Mouse (Mus musculus): ENCODE measurements around the gene 9430007A20Rik. TPM values are rescaled to one million over a fixed set of nuclear protein-coding genes. Genes with fewer than 3 reads are reported as not detected.
A peak's percentile ranks its signal among the peaks of the same experiment; 100 is the strongest.

Gene 9430007A20Rik
- total and polyA plus RNA-seq, 3 experiments, result not detected

GRCm38 (mm10) chr4:144551156-144551555 is 31.5 kb downstream of the 9430007A20Rik start:
- TF ChIP-seq MAFK (IDR thresholded peaks at IDR 0.05; ENCODE audit: insufficient replicate concordance, low read length) (no peak), TBP (conservative IDR thresholded peaks at IDR 0.05; ENCODE audit: low read depth, low read length) (no peak), UBTF (IDR thresholded peaks at IDR 0.05; ENCODE audit: low read depth, low read length) (no peak), E2F4 (IDR thresholded peaks at IDR 0.05; ENCODE audit: insufficient replicate concordance, low read depth, low read length) (no peak), SMC3 (IDR thresholded peaks at IDR 0.05; ENCODE audit: low read depth, low read length) (0 out of 2 replicates have a peak, but pooled peaks have one; percentile 4), CTCF (conservative IDR thresholded peaks at IDR 0.05 in 1 of 2, IDR thresholded peaks at IDR 0.05 in 1 of 2; ENCODE audit: low read depth in 2 of 2, low read length in 2 of 2) (peak; percentile 26 to 66; a peak in 3 of 4 replicates), USF2 (conservative IDR thresholded peaks at IDR 0.05; ENCODE audit: low read depth, low read length) (no peak)
- Histone ChIP-seq H3K9ac (ENCODE audit: insufficient read depth, low read depth) (no peak overlapping the region), H3K4me3 (replicated peaks in 1 of 3; ENCODE audit: low read depth in 2 of 3, low read length in 2 of 3, poor library complexity in 1 of 3) (no peak overlapping the region), H3K9me3 (replicated peaks; ENCODE audit: low read length) (peaks cover 5% of the 10 kb centered on the region), H3K36me3 (replicated peaks in 1 of 2; ENCODE audit: control insufficient read depth in 1 of 2, insufficient read depth in 1 of 2, low read length in 1 of 2) (no peaks in the 10 kb centered on the region), H3K79me2 (replicated peaks; ENCODE audit: control insufficient read depth, extremely low read depth, insufficient read depth, poor library complexity, severe bottlenecking) (no peaks in the 10 kb centered on the region), H3K4me2 (ENCODE audit: insufficient read depth, low read depth, poor library complexity, severe bottlenecking) (no peak overlapping the region), H3K27ac (ENCODE audit: insufficient read depth, low read depth) (no peak overlapping the region), H3K4me1 (ENCODE audit: control insufficient read depth in 1 of 2, insufficient read depth in 2 of 2) (no peaks in the 10 kb centered on the region), H3K27me3 (replicated peaks) (peaks cover 10% of the 10 kb centered on the region)
- peak; percentile 1 for DNase-seq (ENCODE audit: extremely low read depth)
- in situ Hi-C loops (cut with MboI; ENCODE audit: low pct_ligation_motif_present, low pct_unique_long_range_greater_than_20kb, low sequenced_read_pairs), result loop anchor here (25.0 kb wide), 1 partner anchor 336 kb away; the partner anchor contains the start of gene Dhrs3
- dilution Hi-C loops (cut with MboI; ENCODE audit: extremely low pct_ligation_motif_present, extremely low pct_unique_long_range_greater_than_20kb, low sequenced_read_pairs), result no loop called here

DNA sequence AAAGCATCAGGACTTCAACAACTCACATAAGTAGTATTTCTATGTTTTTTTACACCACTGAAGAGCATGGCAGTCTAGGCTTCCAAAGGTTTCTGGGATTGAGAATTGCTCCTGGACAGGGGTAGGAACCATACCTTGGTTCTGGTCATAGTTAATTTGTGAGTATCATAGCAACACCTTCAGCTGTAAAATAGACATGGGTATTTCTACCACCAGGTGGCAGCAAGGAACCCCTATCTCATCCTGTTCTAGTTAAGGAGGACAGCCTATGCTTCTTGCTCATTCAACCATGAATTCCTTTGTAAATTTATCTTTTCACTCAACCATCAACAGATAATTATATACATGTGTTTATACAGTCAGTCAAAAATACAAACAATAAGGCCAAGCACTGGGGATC is 40.2 kb downstream of the 9430007A20Rik start:
- dilution Hi-C loops (cut with MboI; ENCODE audit: extremely low pct_ligation_motif_present, extremely low pct_unique_long_range_greater_than_20kb, low sequenced_read_pairs) (no loop called here), in situ Hi-C loops (cut with MboI; ENCODE audit: low pct_ligation_motif_present, low pct_unique_long_range_greater_than_20kb, low sequenced_read_pairs) (loop anchor here (25.0 kb wide), 1 partner anchor 328 kb away; the partner anchor contains the start of gene Dhrs3)
- TF ChIP-seq ETS1 (conservative IDR thresholded peaks at IDR 0.05; ENCODE audit: low read depth, low read length) (no peak), SMC3 (IDR thresholded peaks at IDR 0.05; ENCODE audit: low read depth, low read length) (peak; percentile 28), RAD21 (IDR thresholded peaks at IDR 0.05; ENCODE audit: low read depth, low read length) (peak; percentile 9), EP300 (IDR thresholded peaks at IDR 0.05; ENCODE audit: low read length) (no peak), POLR2AphosphoS2 (IDR thresholded peaks at IDR 0.05; ENCODE audit: low read depth, low read length) (no peak), UBTF (IDR thresholded peaks at IDR 0.05; ENCODE audit: low read depth, low read length) (no peak), E2F4 (IDR thresholded peaks at IDR 0.05; ENCODE audit: insufficient replicate concordance, low read depth, low read length) (no peak), KAT2A (IDR thresholded peaks at IDR 0.05; ENCODE audit: insufficient replicate concordance, low read length) (no peak), GABPA (IDR thresholded peaks at IDR 0.05; ENCODE audit: insufficient replicate concordance, low read depth, low read length) (no peak), NRF1 (IDR thresholded peaks at IDR 0.05; ENCODE audit: low read depth, low read length) (no peak), TCF12 (IDR thresholded peaks at IDR 0.05; ENCODE audit: low read depth, low read length) (no peak), ZMIZ1 (IDR thresholded peaks at IDR 0.05; ENCODE audit: low read depth, low read length) (no peak), POLR2A (IDR thresholded peaks at IDR 0.05; ENCODE audit: low read depth, low read length) (no peak), CTCF (conservative IDR thresholded peaks at IDR 0.05 in 1 of 2, IDR thresholded peaks at IDR 0.05 in 1 of 2; ENCODE audit: low read depth in 2 of 2, low read length in 2 of 2) (peak; percentile 13 to 42; a peak in 3 of 4 replicates), USF2 (conservative IDR thresholded peaks at IDR 0.05; ENCODE audit: low read depth, low read length) (no peak), PAX5 (IDR thresholded peaks at IDR 0.05; ENCODE audit: low read length) (no peak), MEF2A (IDR thresholded peaks at IDR 0.05; ENCODE audit: borderline replicate concordance, low read depth, low read length) (no peak), HCFC1 (IDR thresholded peaks at IDR 0.05; ENCODE audit: low read depth, low read length) (no peak), RCOR1 (conservative IDR thresholded peaks at IDR 0.05; ENCODE audit: low read depth, low read length) (no peak), SIN3A (IDR thresholded peaks at IDR 0.05; ENCODE audit: low read length) (no peak), CHD2 (IDR thresholded peaks at IDR 0.05; ENCODE audit: low read length) (no peak), ELF1 (IDR thresholded peaks at IDR 0.05; ENCODE audit: low read depth, low read length) (no peak)
- no peak overlapping the region for H3K4me3 ChIP-seq (replicated peaks in 1 of 3; ENCODE audit: low read depth in 2 of 3, low read length in 2 of 3, poor library complexity in 1 of 3)
- H3K4me1 ChIP-seq (ENCODE audit: control insufficient read depth in 1 of 2, insufficient read depth in 2 of 2), result no peaks in the 10 kb centered on the region
- no peaks in the 10 kb centered on the region for H3K79me2 ChIP-seq (replicated peaks; ENCODE audit: control insufficient read depth, extremely low read depth, insufficient read depth, poor library complexity, severe bottlenecking)
- H3K27ac ChIP-seq (ENCODE audit: insufficient read depth, low read depth), result no peak overlapping the region
- peak; percentile 39 for DNase-seq (ENCODE audit: extremely low read depth)
- H3K36me3 ChIP-seq (replicated peaks in 1 of 2; ENCODE audit: control insufficient read depth in 1 of 2, insufficient read depth in 1 of 2, low read length in 1 of 2), result no peaks in the 10 kb centered on the region
- H3K4me2 ChIP-seq (ENCODE audit: insufficient read depth, low read depth, poor library complexity, severe bottlenecking), result no peak overlapping the region
- no peaks in the 10 kb centered on the region for H3K9me3 ChIP-seq (replicated peaks; ENCODE audit: low read length)
- no peak overlapping the region for H3K9ac ChIP-seq (ENCODE audit: insufficient read depth, low read depth)
- peaks cover 11% of the 10 kb centered on the region for H3K27me3 ChIP-seq (replicated peaks)
